Mouse (Mus musculus) spleen, adult 2 months (tissue): Measurements from ENCODE around the gene Olfr694.

ENCODE experiments used
- CTCF ChIP-seq: fragments of 200-500 bp; IDR thresholded peaks from 2 replicates; pipeline ENCODE4 v1.5.1; 2011; ENCODE audit warnings: mild to moderate bottlenecking, inconsistent platforms; ENCODE audit not compliant: insufficient read depth, insufficient read length, insufficient replicate concordance; ENCODE audit errors: extremely low read depth
- POLR2A ChIP-seq: fragments of 200-500 bp; IDR thresholded peaks from 2 replicates; pipeline ENCODE4 v1.6.1; 2011; ENCODE audit warnings: low read depth, low read length, inconsistent platforms

- TF ChIP-seq POLR2A (no peak), CTCF (no peak)
Measured at GRCm38 (mm10) chr7:106696891-106697290, 5.3 kb upstream of the Olfr694 start.
